Mouse (Mus musculus) heart, adult 2 months (tissue): ENCODE measurements at regions not wholly inside any gene's neighbourhood (a gene's known extent, or its start where the extent isn't known, plus 50 kb on each side); places are given as distances from the start of the nearest gene placed in this dataset.

Experiments
- DNase-seq, 2 experiments: peaks; one replicate each; pipeline ENCODE4 v3.0.0; 2021
- H3K27ac ChIP-seq: fragments of 200-600 bp; 2 replicates; pipeline ENCODE4 v1.8.1; 2022
- H3K27me3 ChIP-seq: fragments of 200-500 bp; 2 replicates; pipeline ENCODE4 v1.6.1; 2012; ENCODE audit warnings: mild to moderate bottlenecking, low read length, inconsistent platforms, mixed read lengths; ENCODE audit not compliant: control insufficient read depth, insufficient read depth
- H3K36me3 ChIP-seq: fragments of 200-500 bp; 2 replicates; pipeline ENCODE4 v1.6.1; 2012; ENCODE audit warnings: low read length, inconsistent platforms; ENCODE audit not compliant: control insufficient read depth, insufficient read depth
- H3K4me1 ChIP-seq: fragments of 200-500 bp; 2 replicates; pipeline ENCODE4 v1.6.1; 2011; ENCODE audit warnings: low read length; ENCODE audit not compliant: control insufficient read depth, insufficient read depth
- H3K4me3 ChIP-seq: fragments of 200-600 bp; 2 replicates; pipeline ENCODE4 v1.8.1; 2022
- H3K79me2 ChIP-seq: fragments of 200-500 bp; replicated peaks from 2 replicates; pipeline ENCODE4 v1.6.1; 2012; ENCODE audit warnings: mild to moderate bottlenecking, inconsistent platforms, low read length, moderate library complexity, mixed read lengths; ENCODE audit not compliant: control insufficient read depth, insufficient read depth
- H3K9ac ChIP-seq: fragments of 200-500 bp; 2 replicates; pipeline ENCODE4 v1.6.1; 2012; ENCODE audit warnings: low read depth, mild to moderate bottlenecking, control low read depth, inconsistent platforms, low read length, mixed read lengths
- CTCF ChIP-seq: fragments of 200-600 bp; IDR thresholded peaks from 2 replicates; pipeline ENCODE4 v1.8.1; 2022; ENCODE audit warnings: antibody characterized with exemption, mild to moderate bottlenecking, moderate library complexity
- EP300 ChIP-seq: fragments of 200-500 bp; IDR thresholded peaks from 2 replicates; pipeline ENCODE4 v1.6.1; 2011; ENCODE audit warnings: low read depth, low read length, control low read depth; ENCODE audit not compliant: insufficient read depth
- POLR2A ChIP-seq: fragments of 200-500 bp; IDR thresholded peaks from 2 replicates; pipeline ENCODE4 v1.6.1; 2011; ENCODE audit warnings: mild to moderate bottlenecking, low read depth, low read length, control low read depth; ENCODE audit not compliant: insufficient read depth
- WGBS: fragments of 180-500 bp; shearing (Covaris S2); methylation state at CpG from one replicate; pipeline ENCODE4 v1.1.7; 2018; 5-methylcytosine and 5-hydroxymethylcytosine counted together
- intact Hi-C: fragments of 180-260 bp; cut with DNase I; formaldehyde crosslinking; loops from one replicate; pipeline ENCODE4 v1.15.1; 2025

GRCm38 (mm10) chr5:33548800-33549199 is 80.6 kb downstream of the Fam53a start:
- 75% methylated on average over 2 of the region's 2 CpGs for WGBS

GRCm38 (mm10) chr5:33543372-33543771 is 86.1 kb downstream of the Fam53a start:
- peak; percentile 88 for TF ChIP-seq CTCF
- no peak for TF ChIP-seq EP300
- peak; percentile 17 to 52 for DNase-seq
- no peaks in the 10 kb centered on the region for H3K36me3 ChIP-seq
- H3K4me1 ChIP-seq: no peaks in the 10 kb centered on the region
- H3K9ac ChIP-seq: no peak overlapping the region
- H3K27me3 ChIP-seq: no peaks in the 10 kb centered on the region; the same call in 1 of the 2 replicates
- no peaks in the 10 kb centered on the region for H3K79me2 ChIP-seq
- WGBS: 20% methylated on average over 5 of the region's 5 CpGs
- H3K4me3 ChIP-seq: no peak overlapping the region
- H3K27ac ChIP-seq: no peak overlapping the region
- intact Hi-C loops: loop anchor here (2.0 kb wide), 1 partner anchor 151 kb away; no protein-coding TSS in a partner anchor

More at GRCm38 (mm10) chr5:33548800-33549199, 80.6 kb downstream of the Fam53a start:
- H3K4me3 ChIP-seq: no peak overlapping the region
- no peak overlapping the region for H3K27ac ChIP-seq
- no peaks in the 10 kb centered on the region for H3K36me3 ChIP-seq
- no peak for DNase-seq
- H3K27me3 ChIP-seq: no peaks in the 10 kb centered on the region
- no peak for TF ChIP-seq POLR2A
- TF ChIP-seq EP300: no peak
- TF ChIP-seq CTCF: no peak
- H3K4me1 ChIP-seq: no peaks in the 10 kb centered on the region
- intact Hi-C loops: no loop called here
- no peaks in the 10 kb centered on the region for H3K79me2 ChIP-seq
- no peak overlapping the region for H3K9ac ChIP-seq

GRCm38 (mm10) chr5:33542643-33543042 is 86.8 kb downstream of the Fam53a start:
- Histone ChIP-seq H3K4me1 (no peaks in the 10 kb centered on the region), H3K9ac (no peak overlapping the region), H3K27me3 (no peaks in the 10 kb centered on the region; the same call in 1 of the 2 replicates), H3K36me3 (no peaks in the 10 kb centered on the region), H3K4me3 (no peak overlapping the region), H3K79me2 (no peaks in the 10 kb centered on the region), H3K27ac (no peak overlapping the region)
- intact Hi-C loops: loop anchor here (2.0 kb wide), 1 partner anchor 150 kb away; no protein-coding TSS in a partner anchor
- TF ChIP-seq POLR2A: no peak
- no peak for TF ChIP-seq CTCF
- no peak for TF ChIP-seq EP300
- 91% methylated on average over 3 of the region's 3 CpGs for WGBS
- no peak for DNase-seq

GRCm38 (mm10) chr5:33542000-33542554 is 87.4 kb downstream of the Fam53a start:
- Histone ChIP-seq H3K9ac (no peak overlapping the region), H3K79me2 (no peaks in the 10 kb centered on the region), H3K36me3 (no peaks in the 10 kb centered on the region), H3K27me3 (no peaks in the 10 kb centered on the region; the same call in 1 of the 2 replicates), H3K4me1 (no peaks in the 10 kb centered on the region), H3K27ac (no peak overlapping the region), H3K4me3 (no peak overlapping the region)
- TF ChIP-seq EP300 (no peak), CTCF (peak; percentile 45), POLR2A (no peak)
- no peak for DNase-seq
- 85% methylated on average over 11 of the region's 11 CpGs for WGBS
- intact Hi-C loops: loop anchor here (2.0 kb wide), 1 partner anchor 149 kb away; no protein-coding TSS in a partner anchor

GRCm38 (mm10) chr5:33540259-33540658 is 89.2 kb downstream of the Fam53a start:
- Histone ChIP-seq H3K79me2 (no peaks in the 10 kb centered on the region), H3K36me3 (no peaks in the 10 kb centered on the region), H3K9ac (no peak overlapping the region), H3K4me1 (no peaks in the 10 kb centered on the region), H3K4me3 (no peak overlapping the region), H3K27me3 (no peaks in the 10 kb centered on the region; the same call in 1 of the 2 replicates), H3K27ac (no peak overlapping the region)
- 50% methylated on average over 23 of the region's 23 CpGs for WGBS
- DNase-seq: no peak
- intact Hi-C loops: no loop called here
- TF ChIP-seq POLR2A: no peak
- no peak for TF ChIP-seq EP300
- TF ChIP-seq CTCF: no peak

GRCm38 (mm10) chr5:33537429-33537828 is 92.0 kb downstream of the Fam53a start:
- no peak for DNase-seq
- intact Hi-C loops: no loop called here
- no peak for TF ChIP-seq EP300
- H3K36me3 ChIP-seq: no peaks in the 10 kb centered on the region
- H3K4me3 ChIP-seq: no peak overlapping the region
- peaks cover 2% of the 10 kb centered on the region; the same call in 1 of the 2 replicates for H3K27me3 ChIP-seq
- H3K9ac ChIP-seq: no peak overlapping the region
- 44% methylated on average over 8 of the region's 8 CpGs for WGBS
- no peaks in the 10 kb centered on the region for H3K4me1 ChIP-seq
- H3K79me2 ChIP-seq: no peaks in the 10 kb centered on the region
- H3K27ac ChIP-seq: no peak overlapping the region
